Mouse (Mus musculus) Patski (cell line): ENCODE measurements around the gene Slc35e3. TPM values are rescaled to one million over a fixed set of nuclear protein-coding genes. Genes with fewer than 3 reads are reported as not detected.

Source experiments
- ATAC-seq: fragments of 100-300 bp; one replicate; pipeline ENCODE4 v1.8.0; 2021
- CTCF ChIA-PET: fragments of 350-600 bp; sonication (Branson Sonifier 250); formaldehyde crosslinking; loops from one replicate; lab custom pipeline; 2022; ENCODE audit warnings: inconsistent platforms; lab: Charles Lee
- POLR2A ChIA-PET: fragments of 350-600 bp; sonication (Branson Sonifier 250); formaldehyde crosslinking; loops from one replicate; lab custom pipeline; 2022; ENCODE audit warnings: antibody characterized with exemption, inconsistent platforms; lab: Charles Lee
- DNase-seq: peaks from one replicate; pipeline ENCODE4 v3.0.0-alpha.2; 2011; ENCODE audit warnings: low read depth, low spot score
- H3K27me3 ChIP-seq: fragments of 371-371 bp; one replicate; pipeline ENCODE4 v1.5.1; 2021
- CTCF ChIP-seq: fragments of 100-300 bp; IDR thresholded peaks from one replicate; pipeline ENCODE4 v1.5.1; 2021
- in situ Hi-C: fragments of 300-500 bp; cut with MboI; formaldehyde crosslinking; loops from 3 replicates; pipeline ENCODE4 v1.11.1; 2018; ENCODE audit warnings: low pct_unique_long_range_greater_than_20kb, mixed read lengths
- polyA plus RNA-seq: library from polyadenylated mRNA; unstranded; gene quantifications from one replicate; pipeline ENCODE4 v1.2.3, GENCODE M21; 2021

The Slc35e3 gene
- polyA plus RNA-seq, 1 experiment from 2014 or later: 19.4 TPM

GRCm38 (mm10) chr10:117711408-117711807 lies 34.8 kb downstream of the Slc35e3 start:
- H3K27me3 ChIP-seq: no peaks in the 10 kb centered on the region
- DNase-seq (no peak), ATAC-seq (no peak)
- TF ChIP-seq CTCF: no peak
- in situ Hi-C loops: no loop called here
- POLR2A ChIA-PET: interaction anchor here (0.6 to 2.1 kb wide), 2 partner anchors 10 to 190 kb away, joined by 5 to 8 read pairs; no protein-coding TSS in a partner anchor
- CTCF ChIA-PET: interaction anchor here (1.2 kb wide), 1 partner anchor 32 kb away, joined by 3 read pairs; no protein-coding TSS in a partner anchor

GRCm38 (mm10) chr10:117710604-117711141 lies 35.5 kb downstream of the Slc35e3 start, which contains the start of gene Mdm2:
Gene Mdm2, minus strand, starts transcription at chr10:117710758.
- POLR2A ChIA-PET: interaction anchor here (0.6 to 2.1 kb wide), 3 partner anchors 8 to 190 kb away, joined by 4 to 8 read pairs (median 5); no protein-coding TSS in a partner anchor
- ATAC-seq: peak; percentile 90

GRCm38 (mm10) chr10:117709930-117710603 lies 36.1 kb downstream of the Slc35e3 start:
- no peak for TF ChIP-seq CTCF

More at GRCm38 (mm10) chr10:117710604-117711141, 35.5 kb downstream of the Slc35e3 start, which contains the start of gene Mdm2:
- peak; percentile 100 for TF ChIP-seq CTCF
- no peaks in the 10 kb centered on the region for H3K27me3 ChIP-seq
- in situ Hi-C loops: no loop called here
- CTCF ChIA-PET: interaction anchor here (1.2 to 1.6 kb wide), 2 partner anchors 11 to 33 kb away, joined by 3 to 6 read pairs; no protein-coding TSS in a partner anchor
- peak; percentile 78 for DNase-seq

GRCm38 (mm10) chr10:117709326-117709830 lies 36.8 kb downstream of the Slc35e3 start:
- DNase-seq (no peak), ATAC-seq (no peak)
- H3K27me3 ChIP-seq: no peaks in the 10 kb centered on the region
- ChIA-PET CTCF (interaction anchor here (1.0 to 1.6 kb wide), 6 partner anchors 8 to 29 kb away, joined by 3 to 6 read pairs (median 4); no protein-coding TSS in a partner anchor), POLR2A (interaction anchor here (1.1 to 2.1 kb wide), 2 partner anchors 8 to 9 kb away, joined by 4 to 8 read pairs; no protein-coding TSS in a partner anchor)
- no peak for TF ChIP-seq CTCF
- in situ Hi-C loops: no loop called here

More at GRCm38 (mm10) chr10:117709930-117710603, 36.1 kb downstream of the Slc35e3 start:
- peak; percentile 81 for ATAC-seq
- DNase-seq: no peak
- H3K27me3 ChIP-seq: no peaks in the 10 kb centered on the region
- CTCF ChIA-PET: interaction anchor here (1.0 to 1.6 kb wide), 7 partner anchors 9 to 34 kb away, joined by 3 to 6 read pairs (median 3); no protein-coding TSS in a partner anchor
- POLR2A ChIA-PET: interaction anchor here (1.1 to 2.1 kb wide), 2 partner anchors 9 kb away, joined by 4 to 8 read pairs; no protein-coding TSS in a partner anchor
- in situ Hi-C loops: no loop called here

GRCm38 (mm10) chr10:117708856-117709255 lies 37.3 kb downstream of the Slc35e3 start:
- H3K27me3 ChIP-seq: no peaks in the 10 kb centered on the region
- ChIA-PET POLR2A (no interaction called here), CTCF (interaction anchor here (1.1 to 1.6 kb wide), 3 partner anchors 10 to 29 kb away, joined by 3 to 6 read pairs (median 3); no protein-coding TSS in a partner anchor)
- ATAC-seq: no peak
- in situ Hi-C loops: no loop called here
- no peak for TF ChIP-seq CTCF
- no peak for DNase-seq

GRCm38 (mm10) chr10:117708376-117708775 lies 37.8 kb downstream of the Slc35e3 start:
- no peak for DNase-seq
- CTCF ChIA-PET: no interaction called here
- TF ChIP-seq CTCF: no peak
- H3K27me3 ChIP-seq: no peaks in the 10 kb centered on the region
- POLR2A ChIA-PET: no interaction called here
- ATAC-seq: no peak
- in situ Hi-C loops: no loop called here

- ChIA-PET CTCF (interaction anchor here (1.2 kb wide), 1 partner anchor 12 kb away, joined by 3 read pairs; no protein-coding TSS in a partner anchor), POLR2A (no interaction called here)
- TF ChIP-seq CTCF: no peak
- DNase-seq (no peak), ATAC-seq (no peak)
- in situ Hi-C loops: no loop called here
- no peaks in the 10 kb centered on the region for H3K27me3 ChIP-seq
These were observed 38.9 kb downstream of the Slc35e3 start for GRCm38 (mm10) chr10:117707114-117707838.

- CTCF ChIA-PET: interaction anchor here (1.2 kb wide), 1 partner anchor 13 kb away, joined by 3 read pairs; no protein-coding TSS in a partner anchor
- DNase-seq: no peak
- no peak for TF ChIP-seq CTCF
- in situ Hi-C loops: no loop called here
- no peaks in the 10 kb centered on the region for H3K27me3 ChIP-seq
- ATAC-seq: no peak
- POLR2A ChIA-PET: no interaction called here
These were observed 39.7 kb downstream of the Slc35e3 start for GRCm38 (mm10) chr10:117706440-117706839.

- no peak for TF ChIP-seq CTCF
- no peak for DNase-seq
- ChIA-PET POLR2A (interaction anchor here (0.6 kb wide), 1 partner anchor 1267 kb away, joined by 3 read pairs; no protein-coding TSS in a partner anchor), CTCF (interaction anchor here (1.4 kb wide), 2 partner anchors 11 to 15 kb away, joined by 3 to 6 read pairs; no protein-coding TSS in a partner anchor)
- no peaks in the 10 kb centered on the region for H3K27me3 ChIP-seq
- ATAC-seq: no peak
- in situ Hi-C loops: no loop called here
These were observed 40.4 kb downstream of the Slc35e3 start for GRCm38 (mm10) chr10:117705806-117706205.
